Mouse (Mus musculus) bone marrow, adult 2 months (tissue): ENCODE data around the gene Cdk8.

Experiments used
- CTCF ChIP-seq: fragments of 200-500 bp; IDR thresholded peaks from 2 replicates; pipeline ENCODE4 v1.5.1; 2011; ENCODE audit warnings: low read length, control low read depth; ENCODE audit not compliant: control insufficient read depth, insufficient read depth
- POLR2A ChIP-seq: fragments of 200-500 bp; IDR thresholded peaks from 2 replicates; pipeline ENCODE4 v1.6.1; 2011; ENCODE audit warnings: low read depth, mild to moderate bottlenecking, control low read depth, low read length, borderline replicate concordance; ENCODE audit not compliant: control insufficient read depth

DNA sequence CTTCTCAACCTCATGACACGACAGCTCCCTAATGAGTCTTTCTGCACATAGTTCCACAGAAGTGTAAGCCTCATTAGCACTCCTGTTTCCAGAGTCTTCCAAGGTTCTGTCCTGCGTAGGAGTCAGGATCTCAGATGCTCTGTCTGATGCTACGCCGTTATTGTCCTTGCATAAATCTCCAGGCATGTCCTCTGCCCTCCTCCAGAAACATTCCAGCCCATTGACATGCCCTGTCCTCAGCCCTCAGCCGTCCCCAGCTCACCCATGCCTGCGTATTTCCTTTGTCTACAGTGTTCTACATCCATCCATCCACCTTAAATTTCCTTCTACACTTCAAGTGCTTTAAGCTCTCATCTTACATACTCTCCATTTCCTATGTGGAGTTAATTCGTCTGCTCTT, 121.0 kb downstream of the Cdk8 start:
- no peak for TF ChIP-seq POLR2A
- no peak for TF ChIP-seq CTCF
